Mouse (Mus musculus) C2C12 (cell line): Measurements from ENCODE around the gene Folr2. TPM values are rescaled to one million over a fixed set of nuclear protein-coding genes. Genes with fewer than 3 reads are reported as not detected.

Experiments used
- H3K27me3 ChIP-seq: one replicate; pipeline ENCODE4 v1.6.1; 2011; ENCODE audit not compliant: control insufficient read depth, insufficient read depth, insufficient read length
- H3K36me3 ChIP-seq: one replicate; pipeline ENCODE4 v1.6.1; 2011; ENCODE audit not compliant: control insufficient read depth, insufficient read depth
- H3K4me3 ChIP-seq: one replicate; pipeline ENCODE4 v1.5.1; 2011; ENCODE audit warnings: mild to moderate bottlenecking, control low read depth; ENCODE audit not compliant: poor library complexity, insufficient read depth, severe bottlenecking
- H3K79me2 ChIP-seq: one replicate; pipeline ENCODE4 v1.6.1; 2011; ENCODE audit not compliant: control insufficient read depth, insufficient read depth
- H3K79me3 ChIP-seq: one replicate; pipeline ENCODE4 v1.6.1; 2011; ENCODE audit warnings: low read depth, control low read depth
- H3ac ChIP-seq: one replicate; pipeline ENCODE3; 2011; ENCODE audit warnings: low read depth; ENCODE audit not compliant: control insufficient read depth, insufficient read length
- CEBPB ChIP-seq: IDR thresholded peaks from one replicate; pipeline ENCODE4 v1.6.1; 2011; ENCODE audit warnings: low read depth, mild to moderate bottlenecking, control low read depth, moderate library complexity
- CTCF ChIP-seq: IDR thresholded peaks from one replicate; pipeline ENCODE4 v1.5.1; 2011; ENCODE audit not compliant: control insufficient read depth, insufficient read depth, insufficient read length
- FOSL1 ChIP-seq: IDR thresholded peaks from one replicate; pipeline ENCODE4 v1.8.0; 2011; ENCODE audit warnings: mild to moderate bottlenecking, low read length; ENCODE audit not compliant: poor library complexity, insufficient read depth, severe bottlenecking
- MAX ChIP-seq: IDR thresholded peaks from one replicate; pipeline ENCODE4 v1.6.1; 2011; ENCODE audit warnings: mild to moderate bottlenecking, control low read depth
- MYOD1 ChIP-seq: IDR thresholded peaks from one replicate; pipeline ENCODE4 v1.6.1; 2011; ENCODE audit warnings: low read depth; ENCODE audit not compliant: control insufficient read depth, insufficient read length
- MYOG ChIP-seq: IDR thresholded peaks from one replicate; pipeline ENCODE4 v1.6.1; 2011; ENCODE audit not compliant: control insufficient read depth, insufficient read length; ENCODE audit errors: extremely low read depth
- USF1 ChIP-seq: IDR thresholded peaks from one replicate; pipeline ENCODE4 v1.6.1; 2011; ENCODE audit warnings: low read depth, mild to moderate bottlenecking, control low read depth, moderate library complexity
- polyA plus RNA-seq: library from polyadenylated mRNA; unstranded; fragments of >200 nt; fragmentation: generic; extraction: Trizol; gene quantifications from one replicate; pipeline ENCODE4 v1.2.1, GENCODE M21; 2012; ENCODE audit warnings: missing spikeins

Gene Folr2
- polyA plus RNA-seq, 1 experiment: 0.08 TPM

- Histone ChIP-seq H3K4me3 (no peak overlapping the region), H3K36me3 (no peaks in the 10 kb centered on the region), H3K27me3 (no peaks in the 10 kb centered on the region), H3ac (no peak overlapping the region), H3K79me2 (no peaks in the 10 kb centered on the region), H3K79me3 (no peaks in the 10 kb centered on the region)
- TF ChIP-seq MYOD1 (no peak), MAX (no peak), CTCF (no peak), USF1 (no peak), CEBPB (no peak), FOSL1 (no peak), MYOG (no peak)
Measured at GRCm38 (mm10) chr7:101862291-101862690, 5.3 kb upstream of the Folr2 start.

DNA sequence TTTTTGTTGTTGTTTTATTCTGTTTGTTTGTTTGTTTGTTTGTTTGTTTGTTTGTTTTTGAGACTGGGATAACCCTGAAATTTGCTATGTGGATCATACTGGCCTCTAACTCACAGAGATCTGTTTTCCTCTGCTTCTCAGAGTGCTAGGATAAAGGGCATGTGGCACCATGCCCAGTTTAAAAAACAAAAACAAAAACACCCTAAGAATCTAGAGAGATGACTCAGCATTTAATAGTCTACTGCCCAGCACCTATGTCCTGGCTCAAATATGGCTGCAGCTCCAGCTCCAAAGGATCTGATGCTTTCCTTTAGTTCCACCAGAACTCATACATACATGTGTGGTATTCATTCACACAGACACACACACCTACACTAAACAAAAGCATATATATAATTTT lies 4.0 kb upstream of the Folr2 start:
- TF ChIP-seq MYOD1 (no peak), FOSL1 (no peak), CEBPB (no peak), MAX (no peak), MYOG (no peak), USF1 (no peak), CTCF (no peak)
- Histone ChIP-seq H3K4me3 (no peak overlapping the region), H3ac (no peak overlapping the region), H3K27me3 (no peaks in the 10 kb centered on the region), H3K79me2 (no peaks in the 10 kb centered on the region), H3K36me3 (no peaks in the 10 kb centered on the region), H3K79me3 (no peaks in the 10 kb centered on the region)

DNA sequence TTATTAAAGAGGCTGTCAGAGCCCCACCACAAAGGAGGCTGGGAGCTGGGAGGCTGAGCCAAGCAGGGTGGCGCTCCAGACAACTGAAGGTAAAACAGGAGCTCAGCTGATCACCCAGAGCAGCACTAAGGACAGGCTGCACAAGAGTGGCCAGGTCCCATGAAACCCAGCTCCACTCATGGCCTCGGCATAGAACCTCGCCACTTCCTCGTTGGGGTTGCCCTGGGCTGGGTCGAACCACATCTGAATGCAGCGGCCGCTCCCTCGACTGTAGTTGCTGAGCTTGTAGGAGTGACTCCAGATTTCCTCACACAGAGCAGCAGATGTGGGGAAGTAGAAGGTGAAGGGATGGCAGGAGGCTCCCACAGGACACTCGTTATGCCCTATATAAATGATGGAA lies 1.4 kb upstream of the Folr2 start:
- H3K79me3 ChIP-seq: no peaks in the 10 kb centered on the region
- no peaks in the 10 kb centered on the region for H3K79me2 ChIP-seq
- no peaks in the 10 kb centered on the region for H3K36me3 ChIP-seq
- no peak overlapping the region for H3K4me3 ChIP-seq
- no peak overlapping the region for H3ac ChIP-seq
- TF ChIP-seq MYOG: no peak
- no peak for TF ChIP-seq FOSL1
- no peak for TF ChIP-seq CTCF
- no peak for TF ChIP-seq USF1
- TF ChIP-seq CEBPB: no peak
- no peak for TF ChIP-seq MAX
- TF ChIP-seq MYOD1: no peak
- no peaks in the 10 kb centered on the region for H3K27me3 ChIP-seq

DNA sequence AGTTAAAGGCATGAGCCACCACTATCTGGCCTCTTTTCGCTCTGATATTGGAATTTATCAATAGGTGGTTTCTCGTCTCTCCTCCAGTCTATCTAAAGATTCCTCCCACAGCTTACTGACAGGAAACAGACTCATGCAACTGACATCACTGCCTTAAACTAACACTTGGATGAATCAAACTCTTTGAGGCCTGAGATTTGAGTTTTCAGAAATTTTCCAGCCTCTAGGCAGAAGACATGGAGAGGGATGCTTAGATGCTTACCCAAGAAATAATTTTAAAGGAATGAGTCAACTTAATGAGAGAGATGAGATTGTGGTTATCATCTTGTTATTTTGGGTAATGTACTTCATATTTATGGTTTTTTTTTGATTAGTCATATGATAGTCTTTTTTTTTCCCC lies 3.2 kb downstream of the Folr2 start:
- TF ChIP-seq CTCF (no peak), USF1 (no peak), MYOD1 (no peak), MAX (no peak), FOSL1 (no peak), MYOG (no peak), CEBPB (no peak)
- Histone ChIP-seq H3K27me3 (no peaks in the 10 kb centered on the region), H3ac (no peak overlapping the region), H3K36me3 (no peaks in the 10 kb centered on the region), H3K79me2 (no peaks in the 10 kb centered on the region), H3K79me3 (no peaks in the 10 kb centered on the region), H3K4me3 (no peak overlapping the region)

DNA sequence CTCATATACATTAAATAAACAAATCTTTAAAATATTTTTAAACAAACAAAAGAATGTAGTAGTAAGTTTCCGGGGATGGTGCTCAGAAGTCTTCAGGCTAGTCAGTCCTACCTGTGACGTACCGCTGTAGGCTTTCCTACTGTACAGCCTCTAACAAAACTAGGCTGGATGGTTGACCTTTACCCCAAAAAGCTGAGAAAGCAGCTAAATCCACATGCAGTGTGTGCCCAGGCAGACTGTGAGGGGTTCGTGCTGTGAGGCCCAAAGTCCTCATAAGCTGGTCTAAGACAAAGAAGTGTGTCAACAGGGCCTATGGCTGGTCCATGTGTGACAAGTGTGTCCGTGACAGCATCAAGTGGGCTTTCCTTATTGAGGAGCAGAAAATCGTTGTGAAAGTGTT lies 4.1 kb downstream of the Folr2 start:
- Histone ChIP-seq H3K36me3 (no peaks in the 10 kb centered on the region), H3K79me3 (no peaks in the 10 kb centered on the region), H3K79me2 (no peaks in the 10 kb centered on the region), H3K27me3 (no peaks in the 10 kb centered on the region), H3ac (no peak overlapping the region), H3K4me3 (no peak overlapping the region)
- no peak for TF ChIP-seq MYOG

GRCm38 (mm10) chr7:101851689-101852088 lies 5.3 kb downstream of the Folr2 start:
- H3K79me2 ChIP-seq: no peaks in the 10 kb centered on the region
- no peaks in the 10 kb centered on the region for H3K79me3 ChIP-seq
- no peaks in the 10 kb centered on the region for H3K27me3 ChIP-seq
- TF ChIP-seq CTCF (no peak), USF1 (no peak), MYOD1 (no peak), CEBPB (no peak), MYOG (no peak), MAX (no peak), FOSL1 (no peak)
- no peak overlapping the region for H3K4me3 ChIP-seq
- no peaks in the 10 kb centered on the region for H3K36me3 ChIP-seq
- no peak overlapping the region for H3ac ChIP-seq
